28 mouse cellular contexts compared by ENCODE assay signal in genomic region chr4:152305991-152306390, GRCm38 (mm10). TPM values are rescaled to one million over a fixed set of nuclear protein-coding genes. Genes with fewer than 3 reads are reported as not detected.
DNase-seq lines count a peak whose midpoint lies in the region; ATAC-seq and TF ChIP-seq lines count a peak whose summit lies in the region.
"Had no signal": no experiment of that assay in that cellular context is flagged by ENCODE, and none has a peak within 500 bp of the region (broad histone marks: within the 10 kb centered on the region; RNA-seq: fewer than 3 reads in every experiment).

No protein-coding gene starts in this region.

- no peak for DNase-seq in embryonic facial prominence, embryonic 10.5 days (ENCODE audit: low spot score)
- no peak for DNase-seq in limb, embryonic 10.5 days (ENCODE audit: low spot score)
- DNase-seq in testis, postnatal 14 days (ENCODE audit: low spot score) = no peak
- no peak for DNase-seq in right cerebral cortex, postnatal 36 days (ENCODE audit: low spot score in 2 of 2)
- DNase-seq: adrenal gland, adult 8-10 months; adrenal gland, postnatal 25 days; cerebellum, adult 18-20 months; gastrocnemius, postnatal 14 days; heart, adult 18-20 months; heart, postnatal 10 days; heart, postnatal 36 days had no signal

- H3K9ac ChIP-seq in embryonic facial prominence, embryonic 12.5 days = 0 out of 2 replicates have a peak overlapping the region, but pooled peaks have one; percentile 32
- peak overlapping the region; percentile 13; the same call in 1 of the 2 replicates for H3K9ac ChIP-seq in limb, embryonic 13.5 days
- H3K9ac ChIP-seq: forebrain, embryonic 13.5 days; heart, embryonic 15.5 days; hindbrain, embryonic 15.5 days had no signal

- no peak overlapping the region for H3K4me2 ChIP-seq in embryonic facial prominence, embryonic 12.5 days (replicated peaks)
- H3K4me2 ChIP-seq in limb, embryonic 13.5 days (replicated peaks) = no peak overlapping the region
- H3K4me2 ChIP-seq: forebrain, embryonic 13.5 days; heart, embryonic 12.5 days; heart, embryonic 15.5 days; hindbrain, embryonic 15.5 days had no signal

- peaks cover 48% of the 10 kb centered on the region for H3K36me3 ChIP-seq in embryonic facial prominence, embryonic 12.5 days
- peaks cover 68% of the 10 kb centered on the region for H3K36me3 ChIP-seq in embryonic facial prominence, embryonic 10.5 days (replicated peaks)
- H3K36me3 ChIP-seq in limb, embryonic 13.5 days = peaks cover 72% of the 10 kb centered on the region
- peaks cover 51% of the 10 kb centered on the region for H3K36me3 ChIP-seq in limb, embryonic 10.5 days
- H3K36me3 ChIP-seq in testis, adult 2 months (ENCODE audit: control insufficient read depth, insufficient read depth, low read length) = no peaks in the 10 kb centered on the region; the same call in 1 of the 2 replicates

- no peaks in the 10 kb centered on the region for H3K4me1 ChIP-seq in embryonic facial prominence, embryonic 12.5 days
- H3K4me1 ChIP-seq in embryonic facial prominence, embryonic 10.5 days = no peaks in the 10 kb centered on the region
- no peaks in the 10 kb centered on the region for H3K4me1 ChIP-seq in limb, embryonic 13.5 days
- H3K4me1 ChIP-seq in limb, embryonic 10.5 days = no peaks in the 10 kb centered on the region
- H3K4me1 ChIP-seq in testis, adult 2 months (ENCODE audit: control insufficient read depth, insufficient read depth, low read length) = no peaks in the 10 kb centered on the region
- H3K4me1 ChIP-seq: forebrain, embryonic 10.5 days; forebrain, embryonic 13.5 days; heart, embryonic 12.5 days; heart, embryonic 15.5 days had no signal

- no peak for TF ChIP-seq POLR2A in testis, adult 2 months (IDR thresholded peaks at IDR 0.05; ENCODE audit: control insufficient read depth, low read depth, low read length)

- ATAC-seq in embryonic facial prominence, embryonic 12.5 days (ENCODE audit: insufficient number of reproducible peaks, insufficient read depth, low FRiP score, low TSS enrichment) = no peak
- no peak for ATAC-seq in limb, embryonic 13.5 days (ENCODE audit: low FRiP score, low read depth)
- ATAC-seq: activated CD4-positive, CD25-positive, alpha-beta regulatory T cell, adult 4 months; CD4-positive, CD25-positive, alpha-beta regulatory T cell, adult 4 months; forebrain, embryonic 13.5 days; forebrain, embryonic 16.5 days; intestine, postnatal 0 days had no signal

- no peak overlapping the region for H3K4me3 ChIP-seq in embryonic facial prominence, embryonic 12.5 days
- no peak overlapping the region for H3K4me3 ChIP-seq in embryonic facial prominence, embryonic 10.5 days
- H3K4me3 ChIP-seq in limb, embryonic 13.5 days = no peak overlapping the region
- no peak overlapping the region for H3K4me3 ChIP-seq in limb, embryonic 10.5 days
- H3K4me3 ChIP-seq in testis, adult 2 months (ENCODE audit: control insufficient read depth, low read depth, low read length) = peak overlapping the region; percentile 71
- H3K4me3 ChIP-seq: forebrain, embryonic 10.5 days; forebrain, embryonic 13.5 days; heart, embryonic 12.5 days; heart, embryonic 15.5 days; hindbrain, embryonic 10.5 days; hindbrain, embryonic 15.5 days had no signal

- WGBS in embryonic facial prominence, embryonic 12.5 days = 81% methylated on average over 6 of the region's 6 CpGs
- 89% methylated on average over 6 of the region's 6 CpGs for WGBS in embryonic facial prominence, embryonic 10.5 days
- 70% methylated on average over 6 of the region's 6 CpGs for WGBS in limb, embryonic 13.5 days
- 84% methylated on average over 6 of the region's 6 CpGs for WGBS in limb, embryonic 10.5 days

- no peak overlapping the region for H3K27ac ChIP-seq in embryonic facial prominence, embryonic 12.5 days
- H3K27ac ChIP-seq in embryonic facial prominence, embryonic 10.5 days (replicated peaks) = no peak overlapping the region
- H3K27ac ChIP-seq in limb, embryonic 13.5 days = no peak overlapping the region
- H3K27ac ChIP-seq in limb, embryonic 10.5 days = no peak overlapping the region
- H3K27ac ChIP-seq in testis, adult 2 months (ENCODE audit: control insufficient read depth, insufficient read depth, low read depth, low read length) = no peak overlapping the region
- H3K27ac ChIP-seq: forebrain, embryonic 10.5 days; forebrain, embryonic 13.5 days; heart, embryonic 15.5 days; hindbrain, embryonic 10.5 days had no signal

- H3K9me3 ChIP-seq in embryonic facial prominence, embryonic 12.5 days = no peaks in the 10 kb centered on the region
- H3K9me3 ChIP-seq in embryonic facial prominence, embryonic 10.5 days = no peaks in the 10 kb centered on the region
- H3K9me3 ChIP-seq in limb, embryonic 13.5 days = no peaks in the 10 kb centered on the region
- H3K9me3 ChIP-seq in limb, embryonic 10.5 days (replicated peaks) = no peaks in the 10 kb centered on the region
- H3K9me3 ChIP-seq: forebrain, embryonic 10.5 days; forebrain, embryonic 13.5 days; heart, embryonic 12.5 days; heart, embryonic 15.5 days; hindbrain, embryonic 10.5 days; hindbrain, embryonic 15.5 days had no signal

- TF ChIP-seq CTCF in testis, adult 2 months (IDR thresholded peaks at IDR 0.05; ENCODE audit: control insufficient read depth, insufficient read depth, insufficient replicate concordance, low read depth, low read length) = no peak

- H3K27me3 ChIP-seq in embryonic facial prominence, embryonic 12.5 days = peaks cover 18% of the 10 kb centered on the region
- peaks cover 24% of the 10 kb centered on the region for H3K27me3 ChIP-seq in embryonic facial prominence, embryonic 10.5 days (replicated peaks; ENCODE audit: low read depth, poor library complexity, severe bottlenecking)
- H3K27me3 ChIP-seq in limb, embryonic 13.5 days = peaks cover 16% of the 10 kb centered on the region
- H3K27me3 ChIP-seq in limb, embryonic 10.5 days (ENCODE audit: low read depth, poor library complexity, severe bottlenecking) = peaks cover 24% of the 10 kb centered on the region
- H3K27me3 ChIP-seq in testis, adult 2 months (ENCODE audit: control insufficient read depth, insufficient read depth, low read length) = no peaks in the 10 kb centered on the region

RNA-seq across cellular contexts. Expression of gene Icmt, which starts 9.0 kb away (rescaled TPM):
- 30.3 and 33.4 TPM in 2 replicates for polyA plus RNA-seq in embryonic facial prominence, embryonic 12.5 days (2016; fragmentation: Nextera tagmentation; extraction: Ambion mirVana)
- polyA plus RNA-seq in embryonic facial prominence, embryonic 10.5 days (2016; fragmentation: Nextera tagmentation; extraction: Ambion mirVana) = 29.5 and 30.2 TPM in 2 replicates
- polyA plus RNA-seq in limb, embryonic 13.5 days (2015; fragmentation: Nextera tagmentation; extraction: Ambion mirVana) = 21.8 and 27.0 TPM in 2 replicates
- 31.4 and 33.9 TPM in 2 replicates for polyA plus RNA-seq in limb, embryonic 10.5 days (2016; fragmentation: Nextera tagmentation; extraction: Ambion mirVana)
- 50.9 and 51.6 TPM in 2 replicates for polyA plus RNA-seq in testis, adult 2 months (2012; rRNA removed)

RNA-seq across cellular contexts. Expression of gene Rnf207, which starts 12.8 kb away (rescaled TPM):
- polyA plus RNA-seq in embryonic facial prominence, embryonic 12.5 days (2016; fragmentation: Nextera tagmentation; extraction: Ambion mirVana) = 1.0 and 2.3 TPM in 2 replicates
- polyA plus RNA-seq in embryonic facial prominence, embryonic 10.5 days (2016; fragmentation: Nextera tagmentation; extraction: Ambion mirVana) = 1.3 and 2.3 TPM in 2 replicates
- polyA plus RNA-seq in limb, embryonic 13.5 days (2015; fragmentation: Nextera tagmentation; extraction: Ambion mirVana) = 0.32 and 0.34 TPM in 2 replicates
- polyA plus RNA-seq in limb, embryonic 10.5 days (2016; fragmentation: Nextera tagmentation; extraction: Ambion mirVana) = 0.70 and 1.1 TPM in 2 replicates
- 0.22 and 0.43 TPM in 2 replicates for polyA plus RNA-seq in testis, adult 2 months (2012; rRNA removed)
- polyA plus RNA-seq: activated CD4-positive, CD25-positive, alpha-beta regulatory T cell, adult 4 months; CD4-positive, CD25-positive, alpha-beta regulatory T cell, adult 4 months had no signal

RNA-seq across cellular contexts. Expression of gene Hes3, which starts 14.5 kb away (rescaled TPM):
- 0.09 TPM in 1 of 2 replicates, not detected in the other for polyA plus RNA-seq in embryonic facial prominence, embryonic 12.5 days (2016; fragmentation: Nextera tagmentation; extraction: Ambion mirVana)
- 0.10 and 2.3 TPM in 2 replicates for polyA plus RNA-seq in embryonic facial prominence, embryonic 10.5 days (2016; fragmentation: Nextera tagmentation; extraction: Ambion mirVana)
- polyA plus RNA-seq in limb, embryonic 13.5 days (2015; fragmentation: Nextera tagmentation; extraction: Ambion mirVana) = not detected in 2 replicates
- not detected in 2 replicates for polyA plus RNA-seq in limb, embryonic 10.5 days (2016; fragmentation: Nextera tagmentation; extraction: Ambion mirVana)
- polyA plus RNA-seq in testis, adult 2 months (2012; rRNA removed) = 1.5 and 1.6 TPM in 2 replicates
- polyA plus RNA-seq: activated CD4-positive, CD25-positive, alpha-beta regulatory T cell, adult 4 months; C2C12; CD4-positive, CD25-positive, alpha-beta regulatory T cell, adult 4 months; embryonic facial prominence, embryonic 14.5 days; forebrain, embryonic 13.5 days; forebrain, embryonic 16.5 days; gonadal fat pad, adult 2 months; heart, embryonic 12.5 days; heart, embryonic 15.5 days; intestine, embryonic 14.5 days; intestine, postnatal 0 days had no signal

RNA-seq across cellular contexts. Expression of gene Rpl22, which starts 19.6 kb away (rescaled TPM):
- 395 and 396 TPM in 2 replicates for polyA plus RNA-seq in embryonic facial prominence, embryonic 12.5 days (2016; fragmentation: Nextera tagmentation; extraction: Ambion mirVana)
- 360 and 367 TPM in 2 replicates for polyA plus RNA-seq in embryonic facial prominence, embryonic 10.5 days (2016; fragmentation: Nextera tagmentation; extraction: Ambion mirVana)
- 371 and 395 TPM in 2 replicates for polyA plus RNA-seq in limb, embryonic 13.5 days (2015; fragmentation: Nextera tagmentation; extraction: Ambion mirVana)
- polyA plus RNA-seq in limb, embryonic 10.5 days (2016; fragmentation: Nextera tagmentation; extraction: Ambion mirVana) = 352 and 417 TPM in 2 replicates
- polyA plus RNA-seq in testis, adult 2 months (2012; rRNA removed) = 47.5 and 49.7 TPM in 2 replicates

RNA-seq across cellular contexts. Expression of gene Gpr153, which starts 32.0 kb away (rescaled TPM):
- 9.7 and 10.6 TPM in 2 replicates for polyA plus RNA-seq in embryonic facial prominence, embryonic 12.5 days (2016; fragmentation: Nextera tagmentation; extraction: Ambion mirVana)
- polyA plus RNA-seq in embryonic facial prominence, embryonic 10.5 days (2016; fragmentation: Nextera tagmentation; extraction: Ambion mirVana) = 2.7 and 4.0 TPM in 2 replicates
- 9.8 and 10.6 TPM in 2 replicates for polyA plus RNA-seq in limb, embryonic 13.5 days (2015; fragmentation: Nextera tagmentation; extraction: Ambion mirVana)
- 1.4 and 3.0 TPM in 2 replicates for polyA plus RNA-seq in limb, embryonic 10.5 days (2016; fragmentation: Nextera tagmentation; extraction: Ambion mirVana)
- polyA plus RNA-seq in testis, adult 2 months (2012; rRNA removed) = 17.2 and 18.9 TPM in 2 replicates
- polyA plus RNA-seq: activated CD4-positive, CD25-positive, alpha-beta regulatory T cell, adult 4 months had no signal
